Mouse (Mus musculus): ENCODE measurements around the gene Sele. TPM values are rescaled to one million over a fixed set of nuclear protein-coding genes. Genes with fewer than 3 reads are reported as not detected.
"Not testable (repeated sequence)": the region's sequence is repeated elsewhere in the genome, so short reads cannot be mapped to it uniquely, and the experiment has no call there.

Sele gene
- 0.02 TPM in 1 of 2 replicates, not detected in the other for polyA plus RNA-seq (2012; rRNA removed)

DNA sequence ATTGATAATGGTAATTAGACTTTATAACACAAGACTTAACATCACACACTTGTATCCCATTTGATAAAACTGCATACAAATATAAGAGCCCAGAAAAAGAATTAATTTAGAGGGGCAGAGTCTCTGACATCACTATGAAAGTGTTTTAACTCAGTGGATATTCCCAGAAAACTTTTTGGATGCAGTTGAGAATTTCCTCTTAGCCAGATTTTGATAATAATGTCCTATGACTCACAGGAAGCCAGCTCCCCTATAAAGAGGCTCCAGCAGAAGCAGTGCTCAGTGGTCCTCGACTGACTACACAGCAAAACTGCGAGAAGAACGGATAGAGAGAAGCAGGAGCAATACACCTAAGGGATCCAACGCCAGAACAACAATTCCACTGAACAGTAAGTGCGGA is at the start of gene Sele:
Gene Sele (plus strand): TSS at position 301 of the 400 bp plus-strand sequence.
- no peak for DNase-seq (ENCODE audit: extremely low spot score in 1 of 2, low spot score in 1 of 2)

DNA sequence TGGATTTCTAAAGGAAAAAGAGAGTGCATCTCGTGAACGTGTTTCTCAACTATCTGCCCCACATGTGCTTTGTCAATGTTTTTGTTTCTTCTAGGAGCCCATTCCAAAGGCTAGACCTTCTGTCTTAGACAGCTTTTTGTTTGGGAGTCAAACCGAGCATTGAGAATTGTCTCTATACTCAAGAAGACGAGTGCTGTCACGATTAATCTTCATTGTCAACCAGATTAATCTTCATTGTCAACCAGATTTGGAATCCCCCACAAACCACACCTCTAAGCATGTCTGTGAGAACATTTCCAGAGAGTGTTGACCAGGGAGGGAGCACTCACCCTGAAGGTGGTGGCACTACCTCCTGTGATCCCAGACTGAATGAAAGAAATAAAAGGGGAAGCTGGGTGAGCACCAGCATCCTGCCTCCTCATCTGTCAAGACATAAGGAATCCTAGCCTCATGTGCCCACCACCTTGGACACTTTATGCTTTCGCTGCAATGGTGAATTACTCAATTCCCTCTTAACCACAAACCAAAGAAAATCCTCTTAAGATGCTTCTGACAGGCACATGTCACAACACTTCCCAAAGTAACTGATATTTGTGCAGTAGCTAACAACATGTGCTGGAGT is 46.1 kb upstream of the Sele start:
- DNase-seq (ENCODE audit: extremely low spot score in 1 of 2, low spot score in 1 of 2) = no peak

DNA sequence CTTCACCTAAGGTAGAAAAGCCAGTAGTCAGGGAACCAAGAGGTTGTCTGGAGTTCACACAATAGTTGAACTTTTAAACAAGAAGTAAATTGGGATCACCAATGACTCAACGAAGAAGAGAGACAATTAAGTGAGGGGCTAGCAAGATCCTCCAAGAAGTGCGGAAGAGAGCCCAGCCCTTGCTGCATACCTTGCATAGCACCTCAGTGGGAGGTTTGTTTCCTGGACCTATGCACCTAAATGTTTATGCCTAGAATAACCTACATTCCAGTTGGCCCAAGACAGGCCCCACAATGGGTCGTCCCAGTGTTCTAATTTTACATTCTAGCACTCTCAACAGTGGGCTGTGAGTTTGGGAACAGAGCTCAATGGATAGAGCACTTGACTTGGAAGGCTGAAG is 43.7 kb upstream of the Sele start:
- DNase-seq (ENCODE audit: extremely low spot score in 1 of 2, low spot score in 1 of 2) = no peak

DNA sequence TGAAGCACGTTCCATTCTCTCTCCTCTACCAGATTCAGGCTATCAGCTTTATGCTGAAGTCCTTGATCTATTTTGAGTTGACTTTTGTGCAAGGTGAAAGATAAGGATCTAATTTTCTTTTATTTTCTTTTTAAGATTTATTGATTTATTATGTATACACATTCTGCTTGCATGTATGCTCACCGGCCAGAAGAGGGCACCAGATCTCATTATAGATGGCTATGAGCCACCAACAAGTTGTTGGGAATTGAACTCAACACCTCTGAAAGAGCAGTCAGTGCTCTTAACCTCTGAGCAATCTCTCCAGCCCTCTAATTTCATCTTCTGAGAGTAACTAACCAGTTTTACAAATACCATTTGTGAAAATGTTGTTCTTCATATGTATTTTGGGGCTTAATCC is 38.8 kb upstream of the Sele start:
- peak in 1 of 2 experiments; percentile 23 for DNase-seq (ENCODE audit: extremely low spot score in 1 of 2, low spot score in 1 of 2)

DNA sequence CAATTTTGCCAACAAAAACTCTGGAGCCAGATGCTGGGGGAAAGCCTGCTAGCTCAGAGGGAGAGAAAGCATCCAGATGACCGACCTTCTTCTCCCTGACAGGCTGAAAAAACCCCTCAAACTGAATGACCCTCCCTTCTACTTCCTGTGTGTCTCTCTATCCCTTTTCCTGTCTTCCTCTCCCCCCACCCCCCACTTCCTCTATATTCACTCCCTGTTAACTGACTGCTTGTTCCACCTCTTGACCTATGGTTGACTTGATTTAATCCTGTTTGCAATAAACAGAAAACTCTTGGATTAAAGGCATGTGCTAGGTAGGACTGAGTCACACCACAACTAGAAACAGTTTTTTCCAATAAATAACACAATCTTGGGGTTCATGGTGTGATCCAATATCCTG is 33.4 kb upstream of the Sele start:
- DNase-seq (ENCODE audit: extremely low spot score in 1 of 2, low spot score in 1 of 2) = no peak

DNA sequence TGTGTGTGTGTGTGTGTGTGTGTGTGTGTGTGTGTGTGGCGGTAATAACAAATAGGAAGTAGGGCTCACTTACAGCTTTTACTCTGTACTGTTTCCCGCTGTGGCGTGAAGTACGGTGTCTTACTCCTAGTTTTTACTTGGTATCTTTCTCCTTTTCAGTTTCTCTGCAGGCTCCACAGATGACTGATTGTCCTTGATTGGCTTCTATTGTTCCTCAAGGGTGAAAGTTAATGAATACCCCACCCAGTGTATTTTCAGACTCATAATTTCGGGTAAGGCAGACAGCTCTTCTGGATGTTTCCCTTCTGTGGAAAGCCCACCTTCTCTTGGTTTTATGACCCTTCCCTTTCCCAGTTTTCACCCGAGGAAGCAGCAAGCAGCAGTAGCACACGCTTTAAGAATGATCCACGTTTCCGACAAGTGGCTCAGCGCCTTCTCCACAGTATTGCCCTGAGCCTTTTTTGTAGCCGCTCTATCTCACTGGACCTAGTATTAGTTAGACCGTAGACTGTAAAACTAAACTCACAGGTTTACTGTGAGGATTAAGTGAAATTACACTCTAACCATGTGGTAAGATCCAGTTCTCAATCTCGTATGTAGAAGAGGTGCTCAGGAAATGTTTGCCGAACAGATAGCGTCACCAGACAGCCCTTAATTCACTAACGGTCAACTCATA is 29.7 kb upstream of the Sele start:
- DNase-seq (ENCODE audit: extremely low spot score in 1 of 2, low spot score in 1 of 2) = no peak

DNA sequence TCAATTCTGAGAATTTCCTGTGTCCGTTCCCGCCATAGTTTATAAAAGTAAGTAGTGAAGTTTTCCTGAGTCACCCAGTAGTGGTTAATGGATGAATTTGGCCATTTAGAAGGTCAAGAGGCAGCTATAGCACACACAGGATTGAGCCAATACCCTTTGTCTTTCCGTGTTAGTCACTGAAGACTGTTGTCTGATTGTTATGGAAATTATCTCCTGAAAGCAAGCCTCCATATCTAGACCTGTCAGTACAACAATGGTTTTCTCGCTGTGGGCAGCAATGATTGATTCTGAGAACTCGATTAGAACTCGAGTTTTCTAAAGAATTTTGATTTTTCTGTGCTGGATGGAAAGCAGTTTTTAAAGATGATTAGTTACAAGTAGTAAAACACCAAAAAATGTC is 28.2 kb upstream of the Sele start:
- DNase-seq (ENCODE audit: extremely low spot score in 1 of 2, low spot score in 1 of 2) = no peak

DNA sequence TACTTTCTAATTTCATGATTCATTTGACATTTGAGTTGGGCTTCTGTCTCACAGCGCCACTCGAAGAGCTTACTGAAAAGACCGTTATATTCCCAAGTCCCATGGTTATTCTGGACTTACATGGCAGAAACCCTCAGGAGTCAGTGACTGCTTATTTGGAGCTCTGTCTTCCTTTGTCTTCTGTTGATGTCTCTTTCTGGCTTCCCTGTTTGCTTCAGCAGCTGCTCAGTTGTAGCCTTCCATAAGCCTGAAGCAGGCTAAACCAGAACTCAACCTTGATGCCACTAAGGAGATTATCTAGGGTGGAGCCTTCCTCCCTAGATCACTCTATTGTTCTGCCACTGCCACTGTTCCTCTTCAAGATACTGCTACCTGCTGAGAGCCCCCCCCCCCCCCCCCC is 27.3 kb upstream of the Sele start:
- not testable (repeated sequence) for DNase-seq (ENCODE audit: extremely low spot score in 1 of 2, low spot score in 1 of 2)

DNA sequence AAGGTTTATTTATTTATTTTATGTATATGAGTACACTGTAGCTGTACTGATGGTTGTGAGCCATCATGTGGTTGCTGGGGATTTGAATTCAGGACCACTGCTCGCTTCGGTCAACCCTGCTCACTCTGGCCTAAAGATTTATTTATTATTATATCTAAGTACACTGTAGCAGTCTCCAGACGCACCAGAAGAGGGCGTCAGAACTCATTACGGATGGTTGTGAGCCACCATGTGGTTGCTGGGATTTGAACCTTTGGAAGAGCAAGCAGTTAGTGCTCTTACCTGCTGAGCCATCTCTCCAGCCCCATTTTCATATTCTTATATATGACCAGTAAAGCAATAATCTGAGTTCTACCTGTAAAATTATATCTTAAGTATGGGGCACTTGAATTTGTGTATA is 25.9 kb upstream of the Sele start:
- not testable (repeated sequence) for DNase-seq (ENCODE audit: extremely low spot score in 1 of 2, low spot score in 1 of 2)

DNA sequence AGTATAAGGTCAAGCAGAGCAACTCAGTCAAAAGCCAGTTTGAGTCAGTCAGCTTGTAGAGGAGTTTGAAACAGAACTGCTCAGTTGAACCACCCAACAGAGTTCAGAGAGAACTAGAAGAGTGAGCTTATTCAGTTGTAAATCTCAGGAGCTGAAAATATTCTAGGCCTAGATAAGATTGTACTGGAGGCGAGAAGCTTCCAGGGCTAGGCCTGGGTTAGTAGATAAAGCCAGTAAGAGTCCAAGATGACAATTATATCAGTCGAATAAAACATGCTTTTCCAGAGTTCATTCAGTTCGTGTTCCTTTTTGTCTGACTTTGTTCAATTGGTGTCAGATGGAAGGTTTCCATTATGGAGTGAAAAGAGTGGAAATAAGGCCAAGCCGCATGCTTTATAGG is 22.3 kb upstream of the Sele start:
- no peak for DNase-seq (ENCODE audit: extremely low spot score in 1 of 2, low spot score in 1 of 2)

DNA sequence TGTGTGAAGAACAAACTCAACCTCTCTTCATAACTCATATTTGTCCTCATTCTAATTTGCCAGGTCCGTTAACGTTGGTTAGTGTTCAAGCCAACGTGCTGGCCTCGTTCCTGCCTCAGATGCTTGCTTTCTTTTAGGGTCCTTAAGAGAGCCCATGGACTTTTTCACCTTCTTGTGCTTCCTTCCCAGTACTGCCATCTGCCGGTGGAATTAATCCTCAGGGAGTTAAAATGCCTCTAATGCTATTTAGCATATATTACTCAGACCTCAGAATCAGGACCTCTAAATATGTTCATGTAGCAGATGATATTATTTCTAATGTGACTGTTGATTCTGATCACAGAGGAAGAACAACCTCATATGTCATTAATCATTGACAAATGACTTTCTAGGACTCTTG is 20.6 kb upstream of the Sele start:
- DNase-seq (ENCODE audit: extremely low spot score in 1 of 2, low spot score in 1 of 2) = peak in 1 of 2 experiments; percentile 27

DNA sequence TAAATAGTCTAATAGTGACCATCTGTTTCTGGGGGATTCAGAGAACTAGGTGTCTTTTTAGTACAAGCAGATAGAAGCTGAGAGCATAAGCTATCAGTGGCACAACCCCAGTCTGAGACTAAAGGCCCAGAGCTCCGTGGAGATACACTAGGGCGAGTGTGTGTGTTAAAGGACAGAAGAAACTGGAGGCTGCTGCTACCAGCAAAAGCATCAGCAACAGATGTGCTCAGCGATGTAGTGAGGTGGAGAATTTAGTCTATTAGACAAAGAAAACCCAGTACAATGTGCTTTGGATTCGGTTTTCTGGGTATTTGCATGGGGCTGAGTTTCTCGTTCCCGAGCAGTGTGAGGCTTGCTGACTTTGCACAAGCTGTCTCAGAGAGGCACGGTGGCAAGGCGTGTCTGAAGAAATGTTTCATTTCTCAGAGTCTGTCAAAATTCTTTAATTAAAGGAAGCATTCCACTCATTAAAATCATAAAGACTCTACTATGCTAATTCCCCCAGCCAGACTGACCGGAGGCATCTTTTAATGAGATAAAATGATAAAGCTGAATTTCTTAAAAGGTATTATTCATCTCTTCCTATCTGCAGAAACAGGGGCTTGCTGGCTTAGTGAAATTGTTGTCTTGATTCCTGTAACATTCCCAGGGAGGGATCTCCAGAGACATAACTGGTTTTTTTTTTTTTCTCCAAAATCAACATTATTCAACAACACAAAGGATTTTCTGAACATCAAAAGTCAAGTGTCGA is 7.5 kb upstream of the Sele start:
- DNase-seq (ENCODE audit: extremely low spot score in 1 of 2, low spot score in 1 of 2) = no peak

DNA sequence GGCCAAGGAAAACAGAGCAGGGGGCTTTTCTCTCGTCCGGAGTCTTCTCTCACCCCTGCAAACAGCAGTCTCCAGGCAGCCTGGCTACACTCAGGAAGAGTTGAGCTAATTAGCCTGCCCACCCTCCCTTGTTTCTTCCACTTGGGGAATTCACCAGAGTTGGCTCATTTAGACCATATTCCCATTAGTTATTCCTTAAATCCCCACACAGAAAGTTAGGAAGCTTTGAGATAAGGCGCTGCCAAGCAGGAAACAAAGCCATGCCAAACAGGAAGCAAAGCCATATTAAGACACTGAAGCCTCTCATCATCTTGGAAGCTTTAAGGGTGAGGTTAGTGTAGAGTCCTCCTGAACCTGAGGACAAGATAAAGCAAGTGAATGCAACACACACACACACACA is 4.5 kb upstream of the Sele start:
- DNase-seq (ENCODE audit: extremely low spot score in 1 of 2, low spot score in 1 of 2) = no peak

DNA sequence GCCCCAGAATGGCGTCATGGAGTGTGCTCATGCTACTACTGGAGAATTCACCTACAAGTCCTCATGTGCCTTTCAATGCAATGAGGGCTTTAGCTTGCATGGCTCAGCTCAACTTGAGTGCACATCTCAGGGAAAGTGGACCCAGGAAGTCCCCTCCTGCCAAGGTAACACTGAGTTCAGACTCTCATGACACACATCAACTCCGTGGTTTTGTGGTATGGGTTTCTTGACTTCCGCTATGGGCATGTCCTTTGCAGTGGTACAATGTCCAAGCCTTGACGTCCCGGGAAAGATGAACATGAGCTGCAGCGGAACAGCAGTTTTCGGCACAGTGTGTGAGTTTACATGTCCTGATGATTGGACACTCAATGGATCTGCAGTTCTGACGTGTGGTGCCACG is 5.5 kb downstream of the Sele start:
- DNase-seq (ENCODE audit: extremely low spot score in 1 of 2, low spot score in 1 of 2) = no peak

DNA sequence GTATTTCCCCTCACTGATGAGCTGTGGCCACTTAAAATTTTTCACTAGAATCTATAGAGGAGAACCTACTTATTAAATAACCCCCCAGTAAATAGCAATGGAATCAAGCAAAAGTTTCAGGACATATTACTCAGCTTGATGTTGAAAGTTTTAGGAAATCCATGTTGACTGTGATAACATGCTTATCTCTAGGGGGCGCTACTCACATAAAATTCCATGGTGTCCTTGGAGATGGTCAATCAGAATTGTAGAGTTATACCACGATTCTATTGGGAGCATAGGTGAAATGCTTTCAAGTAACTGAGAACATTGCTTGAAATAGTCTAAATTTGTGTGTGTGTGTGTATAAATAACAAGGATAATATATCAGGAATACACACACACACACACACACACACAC is 6.8 kb downstream of the Sele start:
- peak in 1 of 2 experiments; percentile 1 for DNase-seq (ENCODE audit: extremely low spot score in 1 of 2, low spot score in 1 of 2)

DNA sequence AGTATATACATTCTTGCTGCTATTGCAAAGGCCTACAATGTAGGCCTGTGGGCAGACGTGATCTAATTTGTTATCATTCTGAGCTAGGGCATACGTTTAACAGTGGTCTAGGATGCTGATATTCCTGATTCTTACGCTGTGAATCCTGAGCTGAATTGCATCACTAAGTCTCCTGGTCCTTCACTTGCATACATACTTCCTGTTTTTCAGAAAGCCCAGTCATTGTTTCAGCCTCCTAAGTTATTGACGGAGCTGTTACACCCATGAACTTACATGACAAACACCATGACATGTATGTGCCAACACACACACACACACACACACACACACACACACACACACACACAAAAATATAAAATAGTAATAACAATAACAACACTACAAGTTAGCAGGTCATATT is 12.0 kb downstream of the Sele start:
- no peak for DNase-seq (ENCODE audit: extremely low spot score in 1 of 2, low spot score in 1 of 2)

DNA sequence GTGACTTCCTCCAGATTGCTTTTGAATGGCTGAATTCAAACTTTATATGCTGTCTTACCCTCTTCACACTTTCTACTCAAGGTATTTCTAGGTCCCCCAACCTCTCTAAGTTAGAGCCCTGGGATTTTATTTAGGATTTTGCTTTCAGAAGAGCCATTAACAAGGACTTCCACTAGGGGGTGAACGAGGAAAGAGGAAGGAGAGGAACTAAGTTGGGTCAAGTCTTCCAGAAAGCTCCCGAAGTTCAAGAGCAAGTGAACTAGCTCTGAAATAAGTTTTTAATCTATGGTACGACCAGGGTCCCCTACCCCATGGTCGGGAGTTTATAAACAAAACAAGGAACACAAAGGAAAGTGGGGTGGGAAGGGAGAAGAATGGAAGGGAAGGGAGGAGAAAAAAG is 13.2 kb downstream of the Sele start:
- DNase-seq (ENCODE audit: extremely low spot score in 1 of 2, low spot score in 1 of 2) = peak in 1 of 2 experiments; percentile 30

DNA sequence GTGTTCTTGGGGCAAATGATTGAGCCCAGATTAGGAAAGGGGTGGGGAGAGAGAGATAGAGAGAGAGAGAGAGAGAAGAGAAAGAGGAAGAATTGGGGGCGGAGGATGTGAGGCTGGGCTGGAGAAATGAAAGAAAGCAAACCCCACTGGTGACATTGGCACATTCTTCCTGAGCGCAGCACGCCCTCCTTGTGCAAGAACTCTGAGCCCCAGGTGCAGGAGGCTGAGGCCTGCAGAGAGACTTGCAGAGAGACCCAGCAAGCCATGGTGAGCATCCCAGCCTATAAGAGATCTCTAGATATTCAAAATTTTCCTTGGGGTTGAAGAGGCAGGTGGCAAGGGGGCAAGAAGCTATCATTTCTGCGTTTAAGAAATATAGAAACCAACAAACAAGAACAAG is 13.9 kb downstream of the Sele start, which contains the start of gene Sell:
Gene Sell (plus strand): TSS at position 58 of the 400 bp plus-strand sequence.
- DNase-seq (ENCODE audit: extremely low spot score in 1 of 2, low spot score in 1 of 2) = no peak

DNA sequence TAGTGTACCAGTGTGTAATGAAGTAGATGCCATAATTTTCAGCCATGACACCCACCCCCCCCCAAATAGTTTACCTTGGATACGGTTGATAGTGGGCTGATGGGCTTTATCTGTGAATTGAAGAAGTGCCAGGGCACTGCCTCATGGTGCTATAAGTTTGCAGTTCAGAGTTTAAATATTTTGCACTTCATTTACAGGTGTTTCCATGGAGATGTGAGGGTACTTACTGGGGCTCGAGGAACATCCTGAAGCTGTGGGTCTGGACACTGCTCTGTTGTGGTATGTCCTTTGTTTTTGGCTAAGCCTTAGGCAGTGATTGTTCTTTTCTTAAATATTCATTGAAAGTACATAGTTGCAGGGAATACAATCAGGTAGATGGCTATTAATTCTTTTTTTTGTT is 14.8 kb downstream of the Sele start:
- no peak for DNase-seq (ENCODE audit: extremely low spot score in 1 of 2, low spot score in 1 of 2)

DNA sequence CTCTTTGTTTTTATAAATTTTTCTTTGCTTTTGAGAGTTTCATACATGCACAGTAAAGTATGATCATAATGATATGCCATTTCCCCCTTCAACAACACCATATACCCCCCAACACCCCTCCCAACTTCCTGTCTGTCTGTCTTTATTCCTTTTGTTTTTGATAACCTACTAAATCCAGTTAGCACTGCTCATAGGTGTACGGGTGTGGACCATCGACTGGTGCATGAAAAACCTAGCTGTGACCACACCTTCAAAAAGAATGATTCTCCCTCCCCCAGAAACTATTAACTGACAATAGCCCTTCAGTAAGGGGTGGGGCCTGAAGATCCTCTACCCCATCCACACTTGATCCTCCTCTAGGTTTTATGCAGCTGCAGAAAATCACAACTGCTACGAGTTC is 15.7 kb downstream of the Sele start:
- DNase-seq (ENCODE audit: extremely low spot score in 1 of 2, low spot score in 1 of 2) = no peak

DNA sequence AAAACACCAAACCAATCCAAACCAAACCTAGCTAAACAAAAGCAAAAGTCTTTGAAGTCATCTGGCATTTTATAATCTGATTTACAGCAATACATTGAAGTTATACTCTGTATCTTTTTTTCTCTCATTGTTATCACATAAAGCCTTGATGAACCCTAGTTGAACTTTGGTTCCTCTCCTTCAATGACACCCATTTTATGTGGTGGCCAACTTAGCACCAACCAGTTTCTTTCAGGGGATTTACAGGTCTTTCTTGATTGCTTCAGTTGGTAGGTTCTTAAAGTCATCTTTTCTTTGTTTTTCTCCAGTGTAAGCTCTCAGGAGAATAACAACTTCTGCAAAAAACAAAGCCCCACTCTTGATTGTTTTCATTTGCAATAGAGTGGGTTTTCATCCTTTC is 21.2 kb downstream of the Sele start:
- DNase-seq (ENCODE audit: extremely low spot score in 1 of 2, low spot score in 1 of 2) = no peak

DNA sequence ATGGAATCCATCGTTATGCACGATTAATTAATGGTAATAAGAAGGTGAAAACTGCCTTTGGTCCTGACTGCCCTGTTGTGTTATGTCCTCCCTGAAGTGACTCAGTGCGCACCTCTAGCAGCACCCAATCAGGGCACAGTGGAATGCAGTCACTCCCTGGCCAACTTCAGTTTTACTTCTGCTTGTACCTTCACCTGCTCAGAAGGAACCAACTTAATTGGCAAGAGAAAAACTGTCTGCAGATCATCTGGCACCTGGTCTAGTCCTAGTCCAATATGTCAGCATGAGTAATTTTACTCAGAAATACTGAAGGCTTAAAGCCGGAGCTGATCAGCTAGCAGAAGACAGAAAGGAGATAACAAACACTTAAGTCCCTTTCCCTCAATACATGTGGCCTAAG is 22.4 kb downstream of the Sele start:
- DNase-seq (ENCODE audit: extremely low spot score in 1 of 2, low spot score in 1 of 2) = no peak

All from frontal cortex, adult 2 months (tissue).